Mouse (Mus musculus): Measurements from ENCODE around the gene Rhebl1.

- TF ChIP-seq CTCF (IDR thresholded peaks at IDR 0.05; ENCODE audit: low read depth, low read length) (no peak), POLR2A (IDR thresholded peaks at IDR 0.05; ENCODE audit: extremely low read depth, insufficient read depth, low read length) (no peak)
Measured at GRCm38 (mm10) chr15:98859319-98860043, 34.9 kb downstream of the Rhebl1 start.

Data from liver, adult 2 months (tissue).